Mouse (Mus musculus) forebrain, embryonic 14.5 days (tissue): ENCODE data around the gene Fbxw8. TPM values are rescaled to one million over a fixed set of nuclear protein-coding genes. Genes with fewer than 3 reads are reported as not detected.
A peak's percentile ranks its signal among the peaks of the same experiment; 100 is the strongest.

Experiments
- ATAC-seq: fragments of 200-750 bp; cut with Nextera tagmentation; 2 replicates; pipeline ENCODE4 v1.8.0; 2017; ENCODE audit warnings: mild to moderate bottlenecking, moderate library complexity
- DNase-seq: peaks from one replicate; pipeline ENCODE4 v3.0.0-alpha.2; 2015; ENCODE audit warnings: low spot score
- H3K27ac ChIP-seq: fragments of 300-500 bp; sonication (generic); 2 replicates; pipeline ENCODE4 v1.5.1; 2014; ENCODE audit warnings: low read depth, mild to moderate bottlenecking, control low read depth, low read length, moderate library complexity
- H3K27me3 ChIP-seq: fragments of 300-500 bp; sonication (generic); replicated peaks from 2 replicates; pipeline ENCODE4 v1.6.1; 2014; ENCODE audit warnings: low read length, control low read depth, mixed read lengths; ENCODE audit not compliant: control insufficient read depth, insufficient read depth
- H3K36me3 ChIP-seq: fragments of 300-500 bp; sonication (generic); 2 replicates; pipeline ENCODE4 v1.6.1; 2014; ENCODE audit warnings: low read length, control low read depth; ENCODE audit not compliant: control insufficient read depth, insufficient read depth
- H3K4me1 ChIP-seq: fragments of 300-500 bp; sonication (generic); 2 replicates; pipeline ENCODE4 v1.6.1; 2014; ENCODE audit warnings: antibody characterized with exemption, low read length, control low read depth; ENCODE audit not compliant: control insufficient read depth, insufficient read depth
- H3K4me2 ChIP-seq: fragments of 300-500 bp; sonication (generic); 2 replicates; pipeline ENCODE4 v1.6.1; 2014; ENCODE audit warnings: mild to moderate bottlenecking, control low read depth, low read length
- H3K4me3 ChIP-seq: fragments of 300-500 bp; sonication (generic); 2 replicates; pipeline ENCODE4 v1.5.1; 2014; ENCODE audit warnings: low read depth, low read length, control low read depth
- H3K9ac ChIP-seq: fragments of 300-500 bp; sonication (generic); 2 replicates; pipeline ENCODE4 v1.6.1; 2014; ENCODE audit warnings: mild to moderate bottlenecking, low read length, control low read depth, moderate library complexity
- H3K9me3 ChIP-seq: fragments of 300-500 bp; sonication (generic); replicated peaks from 2 replicates; pipeline ENCODE4 v1.6.1; 2016; ENCODE audit warnings: low read length, control low read depth, mixed read lengths; ENCODE audit not compliant: control insufficient read depth
- WGBS: fragments of 180-500 bp; shearing (Covaris S2); extraction: QIAGEN DNeasy Blood & Tissue Kit; methylation state at CpG from one replicate; pipeline ENCODE4 v1.1.7; 2014; 5-methylcytosine and 5-hydroxymethylcytosine counted together
- polyA plus RNA-seq: library from polyadenylated mRNA; unstranded; fragments of >200 nt; fragmentation: Nextera tagmentation; extraction: Ambion mirVana; gene quantifications from 2 replicates; pipeline ENCODE4 v1.2.1, GENCODE M21; 2014

Fbxw8 gene
- polyA plus RNA-seq, 1 experiment from 2014 or later = 19.5 TPM

GRCm38 (mm10) chr5:118034632-118035031, 120.6 kb downstream of the Fbxw8 start:
- Histone ChIP-seq H3K27ac (no peak overlapping the region), H3K27me3 (peaks cover 5% of the 10 kb centered on the region; the same call in 1 of the 2 replicates), H3K36me3 (no peaks in the 10 kb centered on the region), H3K9me3 (no peaks in the 10 kb centered on the region; the same call in 1 of the 2 replicates), H3K9ac (no peak overlapping the region), H3K4me2 (no peak overlapping the region), H3K4me3 (no peak overlapping the region), H3K4me1 (peaks cover 21% of the 10 kb centered on the region)
- ATAC-seq (no peak), DNase-seq (no peak)
- WGBS = 91% methylated on average over 1 of the region's 1 CpGs

GRCm38 (mm10) chr5:118033740-118034139, 121.5 kb downstream of the Fbxw8 start:
- Histone ChIP-seq H3K4me1 (peaks cover 16% of the 10 kb centered on the region), H3K4me2 (no peak overlapping the region), H3K27ac (no peak overlapping the region), H3K9ac (no peak overlapping the region), H3K9me3 (no peaks in the 10 kb centered on the region; the same call in 1 of the 2 replicates), H3K36me3 (no peaks in the 10 kb centered on the region), H3K27me3 (peaks cover 13% of the 10 kb centered on the region), H3K4me3 (no peak overlapping the region)
- DNase-seq = no peak
- WGBS = 65% methylated on average over 6 of the region's 6 CpGs
- ATAC-seq = no peak

- Histone ChIP-seq H3K4me3 (no peak overlapping the region), H3K27ac (no peak overlapping the region), H3K4me1 (peaks cover 15% of the 10 kb centered on the region), H3K9ac (no peak overlapping the region), H3K9me3 (no peaks in the 10 kb centered on the region; the same call in 1 of the 2 replicates), H3K4me2 (no peak overlapping the region), H3K36me3 (no peaks in the 10 kb centered on the region), H3K27me3 (peaks cover 17% of the 10 kb centered on the region)
- DNase-seq (no peak), ATAC-seq (no peak)
- 54% methylated on average over 4 of the region's 4 CpGs for WGBS
Measured at GRCm38 (mm10) chr5:118033328-118033727, 121.9 kb downstream of the Fbxw8 start.

GRCm38 (mm10) chr5:118031508-118031907, 123.8 kb downstream of the Fbxw8 start:
- H3K36me3 ChIP-seq = no peaks in the 10 kb centered on the region
- peaks cover 35% of the 10 kb centered on the region for H3K27me3 ChIP-seq
- ATAC-seq = no peak
- H3K4me3 ChIP-seq = no peak overlapping the region
- no peak overlapping the region for H3K27ac ChIP-seq
- H3K4me1 ChIP-seq = peaks cover 20% of the 10 kb centered on the region
- H3K9ac ChIP-seq = no peak overlapping the region
- no peak for DNase-seq
- H3K9me3 ChIP-seq = no peaks in the 10 kb centered on the region; the same call in 1 of the 2 replicates
- 24% methylated on average over 4 of the region's 4 CpGs for WGBS
- H3K4me2 ChIP-seq = no peak overlapping the region

GRCm38 (mm10) chr5:118031059-118031458, 124.2 kb downstream of the Fbxw8 start:
- Histone ChIP-seq H3K9me3 (no peaks in the 10 kb centered on the region; the same call in 1 of the 2 replicates), H3K27me3 (peaks cover 39% of the 10 kb centered on the region), H3K4me3 (no peak overlapping the region), H3K27ac (no peak overlapping the region), H3K36me3 (no peaks in the 10 kb centered on the region), H3K9ac (no peak overlapping the region), H3K4me2 (no peak overlapping the region), H3K4me1 (peaks cover 21% of the 10 kb centered on the region)
- 60% methylated on average over 5 of the region's 5 CpGs for WGBS
- no peak for ATAC-seq
- no peak for DNase-seq

GRCm38 (mm10) chr5:118030022-118030675, 125.1 kb downstream of the Fbxw8 start:
- ATAC-seq (no peak), DNase-seq (no peak)
- WGBS = 89% methylated on average over 9 of the region's 9 CpGs
- H3K9me3 ChIP-seq = no peaks in the 10 kb centered on the region; the same call in 1 of the 2 replicates
- peaks cover 22% of the 10 kb centered on the region for H3K4me1 ChIP-seq
- H3K4me2 ChIP-seq = no peak overlapping the region
- peaks cover 48% of the 10 kb centered on the region for H3K27me3 ChIP-seq
- H3K9ac ChIP-seq = no peak overlapping the region
- no peak overlapping the region for H3K27ac ChIP-seq
- H3K4me3 ChIP-seq = no peak overlapping the region
- H3K36me3 ChIP-seq = no peaks in the 10 kb centered on the region

- H3K27me3 ChIP-seq = peaks cover 48% of the 10 kb centered on the region
- no peak overlapping the region for H3K9ac ChIP-seq
- H3K36me3 ChIP-seq = no peaks in the 10 kb centered on the region
- ATAC-seq (peak; percentile 49), DNase-seq (peak; percentile 69)
- H3K9me3 ChIP-seq = no peaks in the 10 kb centered on the region
- peak overlapping the region; percentile 59 for H3K4me3 ChIP-seq
- H3K27ac ChIP-seq = no peak overlapping the region
- 4% methylated on average over 10 of the region's 10 CpGs for WGBS
- H3K4me2 ChIP-seq = peak overlapping the region; percentile 99
- H3K4me1 ChIP-seq = peaks cover 22% of the 10 kb centered on the region
Measured at GRCm38 (mm10) chr5:118029420-118029819, 125.8 kb downstream of the Fbxw8 start.

- ATAC-seq = no peak; the same call in 1 of the 2 replicates
Measured at GRCm38 (mm10) chr5:118029035-118029408, 126.2 kb downstream of the Fbxw8 start.

More at GRCm38 (mm10) chr5:118029035-118029408, 126.2 kb downstream of the Fbxw8 start:
- H3K9ac ChIP-seq = no peak overlapping the region
- peaks cover 48% of the 10 kb centered on the region for H3K27me3 ChIP-seq
- DNase-seq = no peak
- H3K27ac ChIP-seq = no peak overlapping the region
- H3K9me3 ChIP-seq = no peaks in the 10 kb centered on the region
- peak overlapping the region; percentile 59 for H3K4me3 ChIP-seq
- WGBS = 7% methylated on average over 12 of the region's 12 CpGs
- H3K4me1 ChIP-seq = peaks cover 22% of the 10 kb centered on the region
- peak overlapping the region; percentile 99 for H3K4me2 ChIP-seq
- no peaks in the 10 kb centered on the region for H3K36me3 ChIP-seq
